8 mouse cellular contexts compared by ENCODE assay signal in the genomic region with DNA sequence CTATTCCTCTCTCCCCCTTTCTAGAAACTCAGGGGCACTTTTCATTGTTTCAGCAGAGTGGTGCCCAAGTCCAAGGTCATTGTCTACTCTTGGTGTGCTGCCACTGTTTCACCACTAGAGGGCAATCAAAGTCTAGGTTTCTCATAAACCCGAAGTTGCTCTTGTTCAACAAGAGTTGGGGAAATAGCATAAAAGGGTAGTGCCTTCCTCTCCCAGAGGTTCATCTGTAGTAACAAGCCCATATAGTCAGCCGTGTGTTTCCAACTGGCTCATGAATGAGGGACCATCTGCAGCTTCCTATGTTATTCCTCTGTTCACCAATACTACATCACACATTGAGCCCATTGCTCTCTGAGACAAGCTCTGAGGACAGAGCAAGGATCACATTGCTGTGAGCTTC.
DNase-seq lines count a peak whose midpoint lies in the region; ATAC-seq and TF ChIP-seq lines count a peak whose summit lies in the region.

No protein-coding gene starts in this region.

- H3K4me1 ChIP-seq in intestine, postnatal 0 days (replicated peaks; ENCODE audit: control insufficient read depth, insufficient read depth, low read length): no peaks in the 10 kb centered on the region
- H3K4me1 ChIP-seq in intestine, embryonic 16.5 days (ENCODE audit: control insufficient read depth, insufficient read depth, low read length): no peaks in the 10 kb centered on the region
- no peaks in the 10 kb centered on the region for H3K4me1 ChIP-seq in kidney, embryonic 14.5 days (ENCODE audit: control insufficient read depth, insufficient read depth, low read length)

- TF ChIP-seq CTCF in intestine, postnatal 0 days (IDR thresholded peaks at IDR 0.05; ENCODE audit: low read depth): peak; percentile 87

- no peaks in the 10 kb centered on the region for H3K36me3 ChIP-seq in intestine, postnatal 0 days (ENCODE audit: control insufficient read depth, insufficient read depth)
- H3K36me3 ChIP-seq in intestine, embryonic 16.5 days (ENCODE audit: control insufficient read depth, insufficient read depth, low read length): no peaks in the 10 kb centered on the region
- no peaks in the 10 kb centered on the region for H3K36me3 ChIP-seq in kidney, embryonic 14.5 days (ENCODE audit: control insufficient read depth, insufficient read depth, low read length)

- H3K4me3 ChIP-seq in intestine, postnatal 0 days (ENCODE audit: low read depth, low read length): no peak overlapping the region
- no peak overlapping the region for H3K4me3 ChIP-seq in intestine, embryonic 16.5 days (ENCODE audit: low read length)
- no peak overlapping the region for H3K4me3 ChIP-seq in kidney, embryonic 14.5 days (ENCODE audit: low read length)

- 11% methylated on average over 2 of the region's 2 CpGs for WGBS in intestine, postnatal 0 days
- WGBS in intestine, embryonic 16.5 days: 12% methylated on average over 2 of the region's 2 CpGs
- 11% methylated on average over 2 of the region's 2 CpGs for WGBS in kidney, embryonic 14.5 days

- no peaks in the 10 kb centered on the region for H3K27me3 ChIP-seq in intestine, postnatal 0 days (replicated peaks; ENCODE audit: control insufficient read depth, insufficient read depth, low read length)
- no peaks in the 10 kb centered on the region for H3K27me3 ChIP-seq in intestine, embryonic 16.5 days (replicated peaks; ENCODE audit: control insufficient read depth, insufficient read depth, low read length)
- no peaks in the 10 kb centered on the region for H3K27me3 ChIP-seq in kidney, embryonic 14.5 days (ENCODE audit: control insufficient read depth, insufficient read depth, low read length)

- no peak overlapping the region for H3K27ac ChIP-seq in intestine, postnatal 0 days (ENCODE audit: low read depth, low read length)
- no peak overlapping the region for H3K27ac ChIP-seq in intestine, embryonic 16.5 days (ENCODE audit: low read length)
- H3K27ac ChIP-seq in kidney, embryonic 14.5 days (ENCODE audit: low read depth, low read length): no peak overlapping the region

- no peak for ATAC-seq in intestine, postnatal 0 days
- no peak for ATAC-seq in intestine, embryonic 16.5 days
- ATAC-seq in kidney, embryonic 14.5 days (ENCODE audit: low FRiP score, low TSS enrichment): peak; percentile 49; the same call in 1 of the 2 replicates

- intact Hi-C loops in left cerebral cortex, postnatal 4 days (cut with DNase I): loop anchor here (10.0 kb wide), 1 partner anchor 362 kb away; no protein-coding TSS in a partner anchor

- no peaks in the 10 kb centered on the region for H3K9me3 ChIP-seq in intestine, postnatal 0 days (ENCODE audit: control insufficient read depth)
- no peaks in the 10 kb centered on the region for H3K9me3 ChIP-seq in intestine, embryonic 16.5 days (ENCODE audit: control insufficient read depth, low read length)
- H3K9me3 ChIP-seq in kidney, embryonic 14.5 days (ENCODE audit: control insufficient read depth, low read length): no peaks in the 10 kb centered on the region

- DNase-seq in cerebellum, adult 11-12 months: peak; percentile 4
- DNase-seq in forelimb bud, embryonic 11.5 days (ENCODE audit: low read depth, low spot score): peak; percentile 75
- peak; percentile 20 for DNase-seq in left cerebral cortex, postnatal 4 days
- peak; percentile 63 for DNase-seq in neural tube, embryonic 10.5 days (ENCODE audit: extremely low spot score, low spot score)
- peak; percentile 3 to 31 for DNase-seq in thymus, postnatal 10 days (ENCODE audit: low spot score in 2 of 2)

- no peak overlapping the region for H3K9ac ChIP-seq in intestine, postnatal 0 days (ENCODE audit: low read depth, low read length)
- H3K9ac ChIP-seq in intestine, embryonic 16.5 days (ENCODE audit: low read depth, low read length): no peak overlapping the region
- no peak overlapping the region for H3K9ac ChIP-seq in kidney, embryonic 14.5 days (ENCODE audit: low read depth, low read length)

- no peak overlapping the region for H3K4me2 ChIP-seq in intestine, postnatal 0 days (replicated peaks; ENCODE audit: low read depth)
- no peak overlapping the region for H3K4me2 ChIP-seq in intestine, embryonic 16.5 days (ENCODE audit: low read depth, low read length)
- no peak overlapping the region for H3K4me2 ChIP-seq in kidney, embryonic 14.5 days (replicated peaks; ENCODE audit: low read depth, low read length)

Comparison
In these comparisons a context has a peak if more than half of its experiments do, and no peak if none do; other contexts are left out.
1. DNase-seq: peak in every context shown above with its lines; median percentile 75 in forelimb bud, embryonic 11.5 days; 63 in neural tube, embryonic 10.5 days; 20 in left cerebral cortex, postnatal 4 days; 17 in thymus, postnatal 10 days; 4 in cerebellum, adult 11-12 months.